Mouse (Mus musculus): ENCODE data around the gene Pknox1.

GRCm38 (mm10) chr17:31521948-31522347, 42.6 kb upstream of the Pknox1 start:
- TF ChIP-seq CTCF (IDR thresholded peaks at IDR 0.05; ENCODE audit: low read depth, low read length) (no peak), GATA1 (IDR thresholded peaks at IDR 0.05; ENCODE audit: borderline replicate concordance, low read length) (no peak), TAL1 (conservative IDR thresholded peaks at IDR 0.05; ENCODE audit: low read depth, low read length) (no peak), POLR2AphosphoS5 (IDR thresholded peaks at IDR 0.05; ENCODE audit: insufficient replicate concordance, low read depth, low read length) (no peak)

All from G1E (cell line).